Mouse (Mus musculus) hindbrain, embryonic 14.5 days (tissue): ENCODE measurements around the gene Asb16. TPM values are rescaled to one million over a fixed set of nuclear protein-coding genes. Genes with fewer than 3 reads are reported as not detected.

ENCODE experiments used
- ATAC-seq: fragments of 200-750 bp; cut with Nextera tagmentation; 2 replicates; pipeline ENCODE4 v1.8.0; 2017; ENCODE audit warnings: moderate number of reproducible peaks, mild to moderate bottlenecking, moderate TSS enrichment, moderate library complexity; ENCODE audit not compliant: low FRiP score
- DNase-seq: peaks from one replicate; pipeline ENCODE4 v3.0.0-alpha.2; 2015; ENCODE audit warnings: low spot score
- H3K27ac ChIP-seq: fragments of 300-500 bp; sonication (generic); 2 replicates; pipeline ENCODE4 v1.5.1; 2014; ENCODE audit warnings: mild to moderate bottlenecking, moderate library complexity
- H3K27me3 ChIP-seq: fragments of 300-500 bp; sonication (generic); 2 replicates; pipeline ENCODE4 v1.6.1; 2014; ENCODE audit warnings: mild to moderate bottlenecking, low read length, mixed read lengths; ENCODE audit not compliant: control insufficient read depth, insufficient read depth
- H3K36me3 ChIP-seq: fragments of 300-500 bp; sonication (generic); replicated peaks from 2 replicates; pipeline ENCODE4 v1.6.1; 2014; ENCODE audit not compliant: control insufficient read depth, insufficient read depth
- H3K4me1 ChIP-seq: fragments of 300-500 bp; sonication (generic); replicated peaks from 2 replicates; pipeline ENCODE4 v1.6.1; 2014; ENCODE audit warnings: antibody characterized with exemption, low read length, mixed read lengths; ENCODE audit not compliant: control insufficient read depth, insufficient read depth
- H3K4me2 ChIP-seq: fragments of 300-500 bp; sonication (generic); replicated peaks from 2 replicates; pipeline ENCODE4 v1.6.1; 2014; ENCODE audit warnings: mild to moderate bottlenecking, moderate library complexity
- H3K4me3 ChIP-seq: fragments of 300-500 bp; sonication (generic); replicated peaks from 2 replicates; pipeline ENCODE4 v1.5.1; 2014; ENCODE audit warnings: mild to moderate bottlenecking, low read length
- H3K9ac ChIP-seq: fragments of 300-500 bp; sonication (generic); 2 replicates; pipeline ENCODE4 v1.6.1; 2014
- H3K9me3 ChIP-seq: fragments of 300-500 bp; sonication (generic); 2 replicates; pipeline ENCODE4 v1.6.1; 2016; ENCODE audit warnings: low read length; ENCODE audit not compliant: control insufficient read depth
- WGBS: fragments of 180-500 bp; shearing (Covaris S2); extraction: QIAGEN DNeasy Blood & Tissue Kit; methylation state at CpG from one replicate; pipeline ENCODE4 v1.1.7; 2014; 5-methylcytosine and 5-hydroxymethylcytosine counted together
- polyA plus RNA-seq: library from polyadenylated mRNA; unstranded; fragments of >200 nt; fragmentation: Nextera tagmentation; extraction: Ambion mirVana; gene quantifications from 2 replicates; pipeline ENCODE4 v1.2.1, GENCODE M21; 2014

Asb16 gene
- polyA plus RNA-seq, 1 experiment from 2014 or later, result 0.07 TPM

- Histone ChIP-seq H3K9me3 (no peaks in the 10 kb centered on the region), H3K9ac (no peak overlapping the region), H3K4me1 (peaks cover 13% of the 10 kb centered on the region), H3K27me3 (no peaks in the 10 kb centered on the region), H3K4me2 (no peak overlapping the region), H3K4me3 (no peak overlapping the region), H3K36me3 (no peaks in the 10 kb centered on the region), H3K27ac (no peak overlapping the region)
- 87% methylated on average over 6 of the region's 6 CpGs for WGBS
- no peak for DNase-seq
- ATAC-seq, result no peak
Measured at GRCm38 (mm10) chr11:102240636-102241035, 27.9 kb upstream of the Asb16 start.

DNA sequence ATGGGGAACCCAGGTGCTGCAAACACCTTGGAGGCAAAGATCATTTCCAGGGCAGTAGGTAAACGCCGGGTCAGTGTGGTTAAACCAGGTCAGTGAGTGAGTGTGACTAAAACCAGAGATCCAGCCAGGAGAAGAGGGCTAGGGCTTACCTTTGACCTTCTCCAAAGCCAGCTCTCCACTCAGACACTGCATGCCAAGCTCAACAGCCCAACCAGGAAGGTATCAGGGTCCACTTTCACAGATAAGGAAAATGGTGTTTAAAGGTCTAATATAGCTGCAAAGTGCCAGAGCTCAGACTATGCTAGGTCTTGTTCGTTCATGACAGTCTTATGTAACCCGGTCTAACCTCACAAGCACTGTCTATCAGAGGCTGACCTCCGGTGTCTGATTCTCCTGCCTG, 27.3 kb upstream of the Asb16 start:
- no peak overlapping the region for H3K9ac ChIP-seq
- H3K36me3 ChIP-seq, result no peaks in the 10 kb centered on the region
- ATAC-seq (no peak), DNase-seq (no peak)
- no peak overlapping the region for H3K4me2 ChIP-seq
- H3K27me3 ChIP-seq, result no peaks in the 10 kb centered on the region
- no peak overlapping the region for H3K4me3 ChIP-seq
- no peak overlapping the region for H3K27ac ChIP-seq
- H3K9me3 ChIP-seq, result no peaks in the 10 kb centered on the region
- WGBS, result 89% methylated on average over 5 of the region's 5 CpGs
- peaks cover 17% of the 10 kb centered on the region for H3K4me1 ChIP-seq

- 52% methylated on average over 5 of the region's 5 CpGs for WGBS
- Histone ChIP-seq H3K27me3 (no peaks in the 10 kb centered on the region), H3K9ac (no peak overlapping the region), H3K4me1 (peaks cover 17% of the 10 kb centered on the region), H3K9me3 (no peaks in the 10 kb centered on the region), H3K27ac (no peak overlapping the region), H3K4me3 (no peak overlapping the region), H3K36me3 (no peaks in the 10 kb centered on the region), H3K4me2 (no peak overlapping the region)
- no peak for DNase-seq
- no peak for ATAC-seq
Measured at GRCm38 (mm10) chr11:102241874-102242273, 26.7 kb upstream of the Asb16 start.

- Histone ChIP-seq H3K4me2 (peak overlapping the region; percentile 77), H3K36me3 (no peaks in the 10 kb centered on the region), H3K4me3 (peak overlapping the region; percentile 34), H3K9me3 (no peaks in the 10 kb centered on the region), H3K9ac (peak overlapping the region; percentile 69), H3K4me1 (peaks cover 21% of the 10 kb centered on the region), H3K27me3 (no peaks in the 10 kb centered on the region), H3K27ac (peak overlapping the region; percentile 79)
- WGBS, result under 1% methylated on average over 32 of the region's 32 CpGs
- DNase-seq (peak; percentile 75), ATAC-seq (peak; percentile 88)
Measured at GRCm38 (mm10) chr11:102244926-102245449, 23.6 kb upstream of the Asb16 start.

DNA sequence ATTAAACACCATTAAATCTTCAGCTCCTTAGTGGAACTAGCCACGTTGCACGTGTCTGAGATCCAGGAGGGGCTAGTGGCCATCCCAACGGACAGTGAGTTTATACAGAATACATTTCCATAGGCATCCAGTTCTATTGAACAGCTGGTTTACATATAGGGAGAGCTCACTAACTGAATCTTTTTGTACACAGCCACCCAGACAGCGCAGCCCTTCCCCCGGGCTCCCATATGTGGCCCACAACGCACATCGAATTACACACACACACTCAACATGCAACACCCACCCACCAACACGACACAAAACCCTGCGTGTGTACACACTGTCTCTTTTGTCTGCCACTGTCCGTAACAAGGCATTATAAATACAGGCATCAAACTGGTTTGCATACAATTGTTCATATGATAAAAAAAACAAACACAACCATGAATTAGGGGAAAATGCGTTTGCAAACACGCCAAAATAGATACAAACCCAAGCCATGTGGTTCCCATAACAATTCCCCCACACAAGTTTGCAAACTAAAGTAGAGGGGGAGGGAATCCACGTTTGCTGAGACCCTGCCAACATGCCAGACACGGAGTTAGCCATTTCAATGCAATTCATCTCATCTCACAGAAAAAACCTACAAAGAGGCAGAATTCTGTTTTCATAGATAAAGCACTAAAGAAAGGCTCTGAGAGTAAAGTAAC, 22.8 kb upstream of the Asb16 start:
- H3K27me3 ChIP-seq, result no peaks in the 10 kb centered on the region
- H3K4me2 ChIP-seq, result peak overlapping the region; percentile 77
- H3K9me3 ChIP-seq, result no peaks in the 10 kb centered on the region
- no peak for ATAC-seq
- H3K36me3 ChIP-seq, result no peaks in the 10 kb centered on the region
- H3K27ac ChIP-seq, result peak overlapping the region; percentile 79
- DNase-seq, result no peak
- H3K9ac ChIP-seq, result peak overlapping the region; percentile 69
- H3K4me1 ChIP-seq, result peaks cover 21% of the 10 kb centered on the region
- WGBS, result 36% methylated on average over 14 of the region's 14 CpGs
- H3K4me3 ChIP-seq, result peak overlapping the region; percentile 34

DNA sequence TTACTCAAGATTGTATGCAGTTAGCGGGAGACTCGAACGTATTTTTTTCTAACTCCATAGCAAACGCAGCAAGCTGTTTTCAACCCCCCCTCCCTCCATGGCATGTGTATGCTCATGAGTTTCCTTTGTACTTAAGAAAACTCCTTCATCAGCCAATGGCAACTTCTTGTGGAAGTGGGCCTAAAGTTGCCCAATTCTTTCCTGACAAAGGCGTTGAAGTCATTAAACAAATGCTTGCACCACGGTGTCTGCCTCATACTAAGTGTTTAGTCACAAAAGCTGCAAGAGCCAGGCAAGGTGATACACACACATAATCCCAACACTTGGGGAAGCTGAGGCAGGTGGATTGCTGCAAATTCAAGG, 22.3 kb upstream of the Asb16 start:
- Histone ChIP-seq H3K9ac (no peak overlapping the region; the same call in 1 of the 2 replicates), H3K27ac (no peak overlapping the region), H3K27me3 (no peaks in the 10 kb centered on the region), H3K4me2 (no peak overlapping the region), H3K4me1 (peaks cover 21% of the 10 kb centered on the region), H3K4me3 (no peak overlapping the region), H3K36me3 (no peaks in the 10 kb centered on the region), H3K9me3 (no peaks in the 10 kb centered on the region)
- ATAC-seq (no peak), DNase-seq (no peak)
- WGBS, result 83% methylated on average over 6 of the region's 6 CpGs

GRCm38 (mm10) chr11:102246871-102247270, 21.7 kb upstream of the Asb16 start:
- peaks cover 21% of the 10 kb centered on the region for H3K4me1 ChIP-seq
- DNase-seq (no peak), ATAC-seq (no peak)
- 87% methylated on average over 4 of the region's 4 CpGs for WGBS
- H3K27ac ChIP-seq, result no peak overlapping the region
- H3K9me3 ChIP-seq, result no peaks in the 10 kb centered on the region
- no peak overlapping the region for H3K4me3 ChIP-seq
- no peaks in the 10 kb centered on the region for H3K27me3 ChIP-seq
- H3K9ac ChIP-seq, result no peak overlapping the region
- H3K4me2 ChIP-seq, result no peak overlapping the region
- H3K36me3 ChIP-seq, result no peaks in the 10 kb centered on the region

- 0 out of 2 replicates have a peak within 1 kb of the TSS, but pooled peaks have one; percentile 7 for H3K27ac ChIP-seq
- H3K4me1 ChIP-seq, result peaks cover 21% of the 10 kb centered on the region
- peak within 1 kb of the TSS; percentile 39; the same call in 1 of the 2 replicates for H3K9ac ChIP-seq
- ATAC-seq, result peak; percentile 47; the same call in 1 of the 2 replicates
- WGBS, result under 1% methylated on average over 41 of the region's 41 CpGs
- DNase-seq, result peak; percentile 100
- no peaks in the 10 kb centered on the region for H3K9me3 ChIP-seq
- H3K36me3 ChIP-seq, result no peaks in the 10 kb centered on the region
- peak within 1 kb of the TSS; percentile 41 for H3K4me3 ChIP-seq
- no peaks in the 10 kb centered on the region for H3K27me3 ChIP-seq
- peak within 1 kb of the TSS; percentile 88 for H3K4me2 ChIP-seq
Measured at GRCm38 (mm10) chr11:102248630-102249230, 19.8 kb upstream of the Asb16 start, which contains the start of gene BC030867. Gene BC030867 (plus strand): TSS chr11:102248882.

DNA sequence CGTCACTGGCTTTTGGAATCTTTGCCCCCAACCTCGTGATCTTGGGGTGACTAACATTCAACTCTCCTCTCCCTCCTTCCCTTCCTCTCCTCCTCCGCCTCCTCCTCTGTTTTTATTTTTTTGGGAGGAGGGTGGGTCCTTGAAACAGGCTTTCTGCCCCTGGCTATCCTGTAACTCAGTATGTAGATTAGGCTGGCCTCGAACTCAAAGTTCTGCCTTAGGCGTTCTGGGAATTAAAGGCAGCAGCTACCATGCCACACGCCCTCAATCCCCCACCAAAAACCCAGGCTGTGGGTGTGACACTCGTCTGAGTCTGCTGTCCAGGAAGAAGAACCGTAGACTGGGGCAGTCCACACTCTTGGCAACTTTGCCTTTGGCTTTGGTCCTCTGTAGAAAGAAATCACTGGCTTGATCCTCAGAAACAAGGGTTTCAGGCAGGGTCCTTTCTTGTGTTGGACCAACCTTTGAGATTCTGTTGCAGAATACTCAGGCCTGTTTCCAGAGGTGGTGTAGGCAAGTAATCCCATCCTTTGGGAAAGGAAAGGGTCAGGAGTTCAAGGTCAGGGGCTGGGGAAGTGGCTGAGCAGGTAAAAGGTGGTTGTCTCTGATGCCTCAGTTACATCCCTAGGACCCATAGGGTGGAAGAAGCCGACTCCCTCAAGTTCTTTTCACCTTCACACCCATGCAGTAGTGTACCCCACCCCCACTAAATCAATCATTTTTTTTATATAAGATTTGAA, 19.0 kb upstream of the Asb16 start:
- peak overlapping the region; percentile 41 for H3K4me3 ChIP-seq
- H3K27ac ChIP-seq, result no peak overlapping the region
- H3K36me3 ChIP-seq, result no peaks in the 10 kb centered on the region
- no peaks in the 10 kb centered on the region for H3K9me3 ChIP-seq
- peaks cover 19% of the 10 kb centered on the region for H3K4me1 ChIP-seq
- peak overlapping the region; percentile 88 for H3K4me2 ChIP-seq
- 14% methylated on average over 9 of the region's 9 CpGs for WGBS
- no peaks in the 10 kb centered on the region for H3K27me3 ChIP-seq
- DNase-seq, result no peak
- peak overlapping the region; percentile 39; the same call in 1 of the 2 replicates for H3K9ac ChIP-seq
- no peak for ATAC-seq
